Mouse (Mus musculus) myocyte (in vitro differentiated cells): ENCODE data around the gene Ptgdr2.

ENCODE experiments used
- CEBPB ChIP-seq: IDR thresholded peaks from 2 replicates; pipeline ENCODE4 v1.6.1; 2011; ENCODE audit warnings: mild to moderate bottlenecking, moderate library complexity; ENCODE audit not compliant: poor library complexity, insufficient read depth, severe bottlenecking
- E2F4 ChIP-seq: IDR thresholded peaks from one replicate; pipeline ENCODE4 v1.6.1; 2011; ENCODE audit warnings: mild to moderate bottlenecking, control low read depth, moderate library complexity; ENCODE audit not compliant: insufficient read depth
- POLR2A ChIP-seq: IDR thresholded peaks from one replicate; pipeline ENCODE4 v1.6.1; 2011; ENCODE audit warnings: low read depth, mild to moderate bottlenecking, control low read depth, moderate library complexity; ENCODE audit not compliant: insufficient read length
- POLR2AphosphoS2 ChIP-seq: IDR thresholded peaks from one replicate; pipeline ENCODE4 v1.6.1; 2011; ENCODE audit warnings: low read depth, control low read depth; ENCODE audit not compliant: insufficient read length
- TCF12 ChIP-seq: IDR thresholded peaks from one replicate; pipeline ENCODE4 v1.6.1; 2011; ENCODE audit warnings: mild to moderate bottlenecking, control low read depth; ENCODE audit not compliant: poor library complexity, insufficient read depth, severe bottlenecking

- no peak for TF ChIP-seq POLR2A
- no peak for TF ChIP-seq E2F4
- no peak for TF ChIP-seq TCF12
- no peak for TF ChIP-seq POLR2AphosphoS2
- no peak for TF ChIP-seq CEBPB
Observed at GRCm38 (mm10) chr19:10965721-10966120, 28.8 kb downstream of the Ptgdr2 start.
